Comparison of ENCODE assay signal across 10 mouse cellular contexts in the genomic region with DNA sequence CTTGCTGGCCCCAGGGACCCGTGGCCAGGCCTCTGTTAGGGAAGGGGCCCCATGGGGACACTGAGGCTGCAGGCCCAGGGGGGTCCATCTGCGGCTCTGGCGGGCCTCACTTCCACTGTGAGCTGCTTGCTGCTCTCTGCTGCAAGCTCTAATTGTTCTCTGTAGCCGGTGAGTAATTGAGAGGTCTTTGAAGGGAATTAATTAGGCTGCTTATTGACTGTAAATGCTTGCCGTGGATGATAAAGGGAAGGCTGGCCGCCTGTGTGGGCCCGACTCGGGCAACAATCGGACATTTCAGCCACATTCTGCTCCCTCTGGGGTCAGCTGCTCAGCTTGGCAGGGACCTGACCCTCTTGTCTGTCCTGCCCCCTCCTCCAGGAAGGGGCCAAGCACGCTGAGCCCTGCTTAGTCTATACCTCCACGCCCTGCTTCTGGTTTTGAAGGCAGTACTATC. TPM values are rescaled to one million over a fixed set of nuclear protein-coding genes. Genes with fewer than 3 reads are reported as not detected.
DNase-seq lines count a peak whose midpoint lies in the region; ATAC-seq lines count a peak whose summit lies in the region.
"Had no signal": no experiment of that assay in that cellular context is flagged by ENCODE, and none has a peak within 500 bp of the region (broad histone marks: within the 10 kb centered on the region; RNA-seq: fewer than 3 reads in every experiment).

No protein-coding gene starts in this region.

- no peaks in the 10 kb centered on the region for H3K36me3 ChIP-seq in heart, embryonic 16.5 days (ENCODE audit: control insufficient read depth, insufficient read depth)
- H3K36me3 ChIP-seq in embryonic facial prominence, embryonic 12.5 days: no peaks in the 10 kb centered on the region
- no peaks in the 10 kb centered on the region for H3K36me3 ChIP-seq in intestine, embryonic 15.5 days
- H3K36me3 ChIP-seq in neural tube, embryonic 11.5 days (ENCODE audit: control insufficient read depth, insufficient read depth, low read length): no peaks in the 10 kb centered on the region

- no peaks in the 10 kb centered on the region for H3K9me3 ChIP-seq in heart, embryonic 16.5 days (replicated peaks; ENCODE audit: control insufficient read depth, low read length)
- H3K9me3 ChIP-seq in embryonic facial prominence, embryonic 12.5 days: no peaks in the 10 kb centered on the region
- H3K9me3 ChIP-seq in intestine, embryonic 15.5 days: no peaks in the 10 kb centered on the region
- H3K9me3 ChIP-seq in neural tube, embryonic 11.5 days (ENCODE audit: control insufficient read depth, low read length): no peaks in the 10 kb centered on the region

- H3K27ac ChIP-seq in heart, embryonic 16.5 days (ENCODE audit: low read length): no peak overlapping the region; the same call in 1 of the 2 replicates
- H3K27ac ChIP-seq in embryonic facial prominence, embryonic 12.5 days: peak overlapping the region; percentile 57
- H3K27ac ChIP-seq in intestine, embryonic 15.5 days: peak overlapping the region; percentile 49
- H3K27ac ChIP-seq in neural tube, embryonic 11.5 days (ENCODE audit: low read depth, low read length): peak overlapping the region; percentile 56; the same call in 1 of the 2 replicates

- ATAC-seq in heart, embryonic 16.5 days (replicated peaks; ENCODE audit: extremely low read depth, insufficient read depth, low FRiP score): no peak
- ATAC-seq in embryonic facial prominence, embryonic 12.5 days (ENCODE audit: insufficient number of reproducible peaks, insufficient read depth, low FRiP score, low TSS enrichment): no peak
- ATAC-seq in intestine, embryonic 15.5 days: no peak
- peak; percentile 55; the same call in 1 of the 2 replicates for ATAC-seq in neural tube, embryonic 11.5 days (ENCODE audit: insufficient read depth, low FRiP score, low TSS enrichment)

- 33% methylated on average over 11 of the region's 11 CpGs for WGBS in heart, embryonic 16.5 days
- 8% methylated on average over 11 of the region's 11 CpGs for WGBS in embryonic facial prominence, embryonic 12.5 days
- 17% methylated on average over 11 of the region's 11 CpGs for WGBS in intestine, embryonic 15.5 days
- WGBS in neural tube, embryonic 11.5 days: 4% methylated on average over 11 of the region's 11 CpGs

- no peak for DNase-seq in heart, postnatal 10 days
- peak; percentile 43 for DNase-seq in neural tube, embryonic 11.5 days (ENCODE audit: low spot score)
- DNase-seq in spleen, adult 18-20 months: no peak
- no peak for DNase-seq in layer of hippocampus, postnatal 14 days (ENCODE audit: low spot score in 2 of 2)
- no peak for DNase-seq in adrenal gland, adult 8-10 months

- peak overlapping the region; percentile 30; the same call in 1 of the 2 replicates for H3K9ac ChIP-seq in heart, embryonic 16.5 days (ENCODE audit: low read length)
- peak overlapping the region; percentile 41 for H3K9ac ChIP-seq in embryonic facial prominence, embryonic 12.5 days
- H3K9ac ChIP-seq in intestine, embryonic 15.5 days: peak overlapping the region; percentile 37; the same call in 1 of the 2 replicates
- peak overlapping the region; percentile 33; the same call in 1 of the 2 replicates for H3K9ac ChIP-seq in neural tube, embryonic 11.5 days (ENCODE audit: low read length)

- H3K4me3 ChIP-seq in heart, embryonic 16.5 days (ENCODE audit: low read length): no peak overlapping the region
- H3K4me3 ChIP-seq in embryonic facial prominence, embryonic 12.5 days: peak overlapping the region; percentile 20; the same call in 1 of the 2 replicates
- peak overlapping the region; percentile 6; the same call in 1 of the 2 replicates for H3K4me3 ChIP-seq in intestine, embryonic 15.5 days (replicated peaks)
- no peak overlapping the region for H3K4me3 ChIP-seq in neural tube, embryonic 11.5 days (ENCODE audit: low read depth, low read length)
- H3K4me3 ChIP-seq: myocyte had no signal

- intact Hi-C loops in heart, postnatal 10 days (cut with DNase I): no loop called here

- no peak overlapping the region for H3K4me2 ChIP-seq in heart, embryonic 16.5 days (ENCODE audit: low read depth, low read length)
- H3K4me2 ChIP-seq in embryonic facial prominence, embryonic 12.5 days (replicated peaks): peak overlapping the region; percentile 56
- peak overlapping the region; percentile 62 for H3K4me2 ChIP-seq in intestine, embryonic 15.5 days (replicated peaks)
- peak overlapping the region; percentile 38 for H3K4me2 ChIP-seq in neural tube, embryonic 11.5 days (ENCODE audit: low read depth)

- 0 out of 2 replicates have a peak, but pooled peaks cover 2% of the 10 kb centered on the region for H3K27me3 ChIP-seq in heart, embryonic 16.5 days (ENCODE audit: control insufficient read depth, insufficient read depth, low read length)
- H3K27me3 ChIP-seq in embryonic facial prominence, embryonic 12.5 days: peaks cover 20% of the 10 kb centered on the region
- H3K27me3 ChIP-seq in intestine, embryonic 15.5 days (replicated peaks): no peaks in the 10 kb centered on the region
- peaks cover 9% of the 10 kb centered on the region for H3K27me3 ChIP-seq in neural tube, embryonic 11.5 days (ENCODE audit: control insufficient read depth, insufficient read depth, low read length)

- peaks cover 23% of the 10 kb centered on the region for H3K4me1 ChIP-seq in heart, embryonic 16.5 days (ENCODE audit: control insufficient read depth, insufficient read depth, low read length)
- peaks cover 31% of the 10 kb centered on the region for H3K4me1 ChIP-seq in embryonic facial prominence, embryonic 12.5 days
- H3K4me1 ChIP-seq in intestine, embryonic 15.5 days (replicated peaks): peaks cover 37% of the 10 kb centered on the region
- peaks cover 26% of the 10 kb centered on the region for H3K4me1 ChIP-seq in neural tube, embryonic 11.5 days (ENCODE audit: control insufficient read depth, insufficient read depth, low read length)

RNA-seq across cellular contexts. Expression of a gene that starts 16.6 kb away (rescaled TPM):
- polyA plus RNA-seq in heart, embryonic 16.5 days (2015; fragmentation: Nextera tagmentation; extraction: Ambion mirVana): 6.5 and 7.4 TPM in 2 replicates
- 1 to 10 TPM; 5.1 to 5.7 TPM for total RNA-seq in heart, postnatal 10 days (2021)
- polyA plus RNA-seq in embryonic facial prominence, embryonic 12.5 days (2016; fragmentation: Nextera tagmentation; extraction: Ambion mirVana): 2.5 and 2.8 TPM in 2 replicates
- 7.1 and 9.7 TPM in 2 replicates for polyA plus RNA-seq in intestine, embryonic 15.5 days (2015; fragmentation: Nextera tagmentation; extraction: Ambion mirVana)
- polyA plus RNA-seq in neural tube, embryonic 11.5 days (2014; fragmentation: Nextera tagmentation; extraction: Ambion mirVana): 2.7 TPM in 2 replicates
- 1 to 10 TPM; 3.1 to 3.5 TPM for total RNA-seq in layer of hippocampus, postnatal 14 days (2021)
- total RNA-seq in adrenal gland, adult 8-10 months (2022): 10 to 100 TPM; 16.4 to 16.7 (median 16.5) TPM

RNA-seq across cellular contexts. Expression of a gene that starts 29.4 kb away (rescaled TPM):
- polyA plus RNA-seq in heart, embryonic 16.5 days (2015; fragmentation: Nextera tagmentation; extraction: Ambion mirVana): not detected in 2 replicates
- total RNA-seq in heart, postnatal 10 days (2021): not detected
- not detected in 2 replicates for polyA plus RNA-seq in embryonic facial prominence, embryonic 12.5 days (2016; fragmentation: Nextera tagmentation; extraction: Ambion mirVana)
- not detected in 2 replicates for polyA plus RNA-seq in intestine, embryonic 15.5 days (2015; fragmentation: Nextera tagmentation; extraction: Ambion mirVana)
- not detected in 2 replicates for polyA plus RNA-seq in neural tube, embryonic 11.5 days (2014; fragmentation: Nextera tagmentation; extraction: Ambion mirVana)
- not detected for total RNA-seq in layer of hippocampus, postnatal 14 days (2021)
- not detected for total RNA-seq in adrenal gland, adult 8-10 months (2022)
- polyA plus RNA-seq: myocyte; thymus, postnatal 0 days had no signal

RNA-seq across cellular contexts. Expression of a gene that starts 40.9 kb away (rescaled TPM):
- polyA plus RNA-seq in heart, embryonic 16.5 days (2015; fragmentation: Nextera tagmentation; extraction: Ambion mirVana): 228 and 244 TPM in 2 replicates
- total RNA-seq in heart, postnatal 10 days (2021): 10 to 100 TPM; 17.4 to 18.4 TPM
- polyA plus RNA-seq in embryonic facial prominence, embryonic 12.5 days (2016; fragmentation: Nextera tagmentation; extraction: Ambion mirVana): 312 and 318 TPM in 2 replicates
- polyA plus RNA-seq in intestine, embryonic 15.5 days (2015; fragmentation: Nextera tagmentation; extraction: Ambion mirVana): 307 and 336 TPM in 2 replicates
- 287 and 308 TPM in 2 replicates for polyA plus RNA-seq in neural tube, embryonic 11.5 days (2014; fragmentation: Nextera tagmentation; extraction: Ambion mirVana)
- 1 to 10 TPM; 2.1 to 3.4 TPM for total RNA-seq in layer of hippocampus, postnatal 14 days (2021)
- total RNA-seq in adrenal gland, adult 8-10 months (2022): 1 to 10 TPM; 1.2 to 2.5 (median 1.7) TPM

Comparison
In these comparisons a context has a peak if more than half of its experiments do, and no peak if none do; other contexts are left out.
1. H3K4me3 ChIP-seq: peak in embryonic facial prominence, embryonic 12.5 days (single experiment) and intestine, embryonic 15.5 days (single experiment); none in heart, embryonic 16.5 days (single experiment) and neural tube, embryonic 11.5 days (single experiment).
2. Peak in every context shown above with its lines, with median percentiles within 50 percentile points of each other: H3K9ac ChIP-seq.